Mouse (Mus musculus) MEL (cell line): ENCODE measurements at regions not wholly inside any gene's neighbourhood (a gene's known extent, or its start where the extent isn't known, plus 50 kb on each side); places are given as distances from the start of the nearest gene placed in this dataset.

Experiments used
- DNase-seq: peaks from one replicate; pipeline ENCODE4 v3.0.0; 2011; ENCODE audit warnings: low read depth, low spot score
- H3K27ac ChIP-seq: 2 replicates; pipeline ENCODE4 v1.5.1; 2012; ENCODE audit warnings: low read depth, mild to moderate bottlenecking, control low read depth, low read length, moderate library complexity; ENCODE audit not compliant: control insufficient read depth
- H3K27me3 ChIP-seq, 2 experiments: fragments of 150-350 bp in 1 of 2; sonication (generic) in 1 of 2; 2 replicates each; pipeline ENCODE4 v1.6.1; 2012; ENCODE audit warnings: low read length in 2 of 2, mild to moderate bottlenecking in 2 of 2, improper control_type of control experiment in 1 of 2, moderate library complexity in 1 of 2; ENCODE audit not compliant: insufficient read depth in 2 of 2, control insufficient read depth in 1 of 2
- H3K36me3 ChIP-seq, 2 experiments: 2 replicates each; pipeline ENCODE4 v1.6.1; 2012 to 2014; ENCODE audit warnings: low read length in 2 of 2, improper control_type of control experiment in 1 of 2, inconsistent platforms in 1 of 2, mild to moderate bottlenecking in 1 of 2; ENCODE audit not compliant: insufficient read depth in 2 of 2, control insufficient read depth in 1 of 2
- H3K4me1 ChIP-seq, 2 experiments: fragments of 150-350 bp in 1 of 2; sonication (generic) in 1 of 2; 2 replicates each; pipeline ENCODE4 v1.6.1; 2012; ENCODE audit warnings: low read length in 2 of 2, improper control_type of control experiment in 1 of 2, mild to moderate bottlenecking in 1 of 2; ENCODE audit not compliant: insufficient read depth in 2 of 2, control insufficient read depth in 1 of 2
- H3K4me3 ChIP-seq, 2 experiments: fragments of 150-350 bp in 1 of 2; sonication (generic) in 1 of 2; 2 replicates each; pipeline ENCODE4 v1.5.1; 2012; ENCODE audit warnings: low read depth in 2 of 2, low read length in 2 of 2, mild to moderate bottlenecking in 2 of 2, moderate library complexity in 2 of 2, control low read depth in 1 of 2, improper control_type of control experiment in 1 of 2; ENCODE audit not compliant: control insufficient read depth in 1 of 2, insufficient read depth in 1 of 2
- H3K79me2 ChIP-seq: 2 replicates; pipeline ENCODE4 v1.6.1; 2012; ENCODE audit warnings: mild to moderate bottlenecking, low read length, moderate library complexity; ENCODE audit not compliant: control insufficient read depth, poor library complexity, insufficient read depth
- H3K9ac ChIP-seq: 2 replicates; pipeline ENCODE4 v1.6.1; 2012; ENCODE audit warnings: low read depth, mild to moderate bottlenecking, control low read depth, low read length, moderate library complexity; ENCODE audit not compliant: control insufficient read depth, poor library complexity, severe bottlenecking
- H3K9me3 ChIP-seq: fragments of 150-350 bp; sonication (generic); replicated peaks from 2 replicates; pipeline ENCODE4 v1.6.1; 2012; ENCODE audit warnings: mild to moderate bottlenecking, low read length, improper control_type of control experiment, moderate library complexity; ENCODE audit not compliant: insufficient read depth
- CHD1 ChIP-seq: IDR thresholded peaks from 2 replicates; pipeline ENCODE4 v1.6.1; 2012; ENCODE audit warnings: low read depth, mild to moderate bottlenecking, inconsistent platforms, low read length, improper control_type of control experiment
- CHD2 ChIP-seq: IDR thresholded peaks from 2 replicates; pipeline ENCODE4 v1.6.1; 2011; ENCODE audit warnings: low read length, improper control_type of control experiment
- CTCF ChIP-seq, 3 experiments: IDR thresholded peaks in 2 of 3; conservative IDR thresholded peaks in 1 of 3; 2 replicates each; pipeline ENCODE4 v1.5.1; 2011 to 2012; ENCODE audit warnings: low read length in 3 of 3, low read depth in 2 of 3, mild to moderate bottlenecking in 2 of 3, improper control_type of control experiment in 1 of 3, inconsistent platforms in 1 of 3, mixed read lengths in 1 of 3, moderate library complexity in 1 of 3; ENCODE audit not compliant: control insufficient read depth in 1 of 3, insufficient read depth in 1 of 3, poor library complexity in 1 of 3, severe bottlenecking in 1 of 3
- E2F4 ChIP-seq: IDR thresholded peaks from 2 replicates; pipeline ENCODE4 v1.6.1; 2011; ENCODE audit warnings: low read depth, low read length, improper control_type of control experiment, borderline replicate concordance
- ELF1 ChIP-seq: IDR thresholded peaks from 2 replicates; pipeline ENCODE4 v1.6.1; 2014; ENCODE audit warnings: low read depth, mild to moderate bottlenecking, inconsistent platforms, low read length, improper control_type of control experiment, moderate library complexity
- GABPA ChIP-seq: IDR thresholded peaks from 2 replicates; pipeline ENCODE4 v1.6.1; 2012; ENCODE audit warnings: low read depth, mild to moderate bottlenecking, inconsistent platforms, low read length, improper control_type of control experiment, moderate library complexity
- GATA1 ChIP-seq: IDR thresholded peaks from 2 replicates; pipeline ENCODE4 v1.6.1; 2011; ENCODE audit warnings: low read depth, low read length, improper control_type of control experiment
- JUND ChIP-seq: IDR thresholded peaks from 2 replicates; pipeline ENCODE4 v1.6.1; 2011; ENCODE audit warnings: low read depth, mild to moderate bottlenecking, improper control_type of control experiment, low read length
- KAT2A ChIP-seq: conservative IDR thresholded peaks from 2 replicates; pipeline ENCODE4 v1.6.1; 2012; ENCODE audit warnings: low read depth, low read length, improper control_type of control experiment, inconsistent platforms
- MAZ ChIP-seq: IDR thresholded peaks from 2 replicates; pipeline ENCODE4 v1.6.1; 2012; ENCODE audit warnings: low read depth, mild to moderate bottlenecking, inconsistent platforms, low read length, improper control_type of control experiment
- MEF2A ChIP-seq: IDR thresholded peaks from 2 replicates; pipeline ENCODE4 v1.6.1; 2014; ENCODE audit warnings: low read depth, mild to moderate bottlenecking, inconsistent platforms, low read length, improper control_type of control experiment; ENCODE audit not compliant: poor library complexity, insufficient replicate concordance, severe bottlenecking; ENCODE audit errors: extremely low read depth
- MYB ChIP-seq: IDR thresholded peaks from 2 replicates; pipeline ENCODE4 v1.6.1; 2011; ENCODE audit warnings: mild to moderate bottlenecking, low read depth, low read length, improper control_type of control experiment
- NELFE ChIP-seq: IDR thresholded peaks from 2 replicates; pipeline ENCODE4 v1.6.1; 2011; ENCODE audit warnings: low read depth, low read length, improper control_type of control experiment
- NRF1 ChIP-seq: IDR thresholded peaks from 2 replicates; pipeline ENCODE4 v1.6.1; 2014; ENCODE audit warnings: low read depth, mild to moderate bottlenecking, inconsistent platforms, low read length, improper control_type of control experiment, moderate library complexity; ENCODE audit not compliant: poor library complexity, insufficient read depth, severe bottlenecking
- POLR2AphosphoS5 ChIP-seq: IDR thresholded peaks from 2 replicates; pipeline ENCODE4 v1.6.1; 2012; ENCODE audit warnings: low read depth, borderline replicate concordance, mild to moderate bottlenecking, inconsistent platforms, low read length, moderate library complexity, mixed read lengths
- RAD21 ChIP-seq: IDR thresholded peaks from 2 replicates; pipeline ENCODE4 v1.6.1; 2011; ENCODE audit warnings: mild to moderate bottlenecking, low read depth, low read length, improper control_type of control experiment
- SIN3A ChIP-seq: IDR thresholded peaks from 2 replicates; pipeline ENCODE4 v1.6.1; 2012; ENCODE audit warnings: low read length, improper control_type of control experiment, inconsistent platforms
- SMC3 ChIP-seq: IDR thresholded peaks from 2 replicates; pipeline ENCODE4 v1.6.1; 2011; ENCODE audit warnings: low read depth, low read length, improper control_type of control experiment
- TAL1 ChIP-seq: IDR thresholded peaks from 2 replicates; pipeline ENCODE4 v1.6.1; 2012; ENCODE audit warnings: mild to moderate bottlenecking, inconsistent platforms, low read length, moderate library complexity, mixed read lengths
- TBP ChIP-seq: IDR thresholded peaks from 2 replicates; pipeline ENCODE4 v1.8.0; 2011; ENCODE audit warnings: low read depth, low read length, improper control_type of control experiment
- UBTF ChIP-seq: IDR thresholded peaks from 2 replicates; pipeline ENCODE4 v1.6.1; 2012; ENCODE audit warnings: low read depth, mild to moderate bottlenecking, inconsistent platforms, low read length, improper control_type of control experiment, moderate library complexity, borderline replicate concordance; ENCODE audit not compliant: insufficient read depth
- USF1 ChIP-seq: IDR thresholded peaks from 2 replicates; pipeline ENCODE4 v1.6.1; 2014; ENCODE audit warnings: low read depth, mild to moderate bottlenecking, inconsistent platforms, low read length, improper control_type of control experiment, moderate library complexity
- ZC3H11A ChIP-seq: IDR thresholded peaks from 2 replicates; pipeline ENCODE4 v1.6.1; 2012; ENCODE audit warnings: low read depth, mild to moderate bottlenecking, inconsistent platforms, low read length, improper control_type of control experiment
- ZMIZ1 ChIP-seq: IDR thresholded peaks from 2 replicates; pipeline ENCODE4 v1.6.1; 2012; ENCODE audit warnings: low read depth, mild to moderate bottlenecking, inconsistent platforms, low read length, improper control_type of control experiment, moderate library complexity

GRCm38 (mm10) chr17:84097871-84098430 lies 89.8 kb downstream of the Zfp36l2 start:
- Histone ChIP-seq H3K27ac (no peak overlapping the region), H3K27me3 (no peaks in the 10 kb centered on the region), H3K9ac (no peak overlapping the region), H3K9me3 (no peaks in the 10 kb centered on the region), H3K36me3 (no peaks in the 10 kb centered on the region), H3K4me3 (no peak overlapping the region), H3K4me1 (0 out of 4 replicates have a peak, but pooled peaks cover 0 to 4% of the 10 kb centered on the region in 2 experiments), H3K79me2 (no peaks in the 10 kb centered on the region)
- no peak for DNase-seq
- TF ChIP-seq SIN3A (no peak), RAD21 (no peak), ZMIZ1 (no peak), GATA1 (no peak), ELF1 (no peak), UBTF (no peak), CHD1 (no peak), MAZ (no peak), POLR2AphosphoS5 (no peak), MEF2A (no peak), TAL1 (no peak), KAT2A (no peak), NELFE (no peak), NRF1 (no peak), TBP (no peak), JUND (no peak), CHD2 (no peak)

DNA sequence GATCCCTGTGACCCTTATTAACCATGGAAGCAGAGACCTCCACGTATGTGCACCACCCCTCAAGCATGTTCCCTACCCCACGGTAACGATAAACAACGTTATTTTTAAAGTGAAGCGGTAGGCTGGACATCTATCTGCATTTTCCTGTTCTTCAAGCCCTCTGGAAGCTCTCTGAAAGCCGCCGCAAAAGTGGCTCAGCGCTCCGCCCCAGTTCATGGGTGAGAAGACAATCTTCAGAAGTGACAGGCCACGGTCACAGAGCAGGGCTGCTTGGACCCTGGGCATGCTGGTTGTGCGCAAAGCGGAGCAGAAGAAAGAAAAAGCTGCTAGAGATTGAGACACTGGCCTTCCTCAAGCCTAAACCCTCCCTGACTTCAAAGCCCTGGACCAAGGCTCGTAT lies 90.5 kb downstream of the Zfp36l2 start:
- TF ChIP-seq ELF1 = no peak
- no peak for TF ChIP-seq TAL1
- TF ChIP-seq UBTF = no peak
- no peak for TF ChIP-seq KAT2A
- TF ChIP-seq JUND = no peak
- TF ChIP-seq E2F4 = no peak
- no peak for TF ChIP-seq USF1
- TF ChIP-seq NELFE = no peak
- TF ChIP-seq GATA1 = no peak
- no peak for TF ChIP-seq GABPA
- no peak for TF ChIP-seq CTCF (IDR thresholded peaks at IDR 0.05 in 2 of 3, conservative IDR thresholded peaks at IDR 0.05 in 1 of 3; ENCODE audit: control insufficient read depth in 1 of 3, insufficient read depth in 1 of 3, low read depth in 2 of 3, low read length in 3 of 3, poor library complexity in 1 of 3, severe bottlenecking in 1 of 3)
- TF ChIP-seq SMC3 = no peak
- no peak for TF ChIP-seq MEF2A
- TF ChIP-seq MYB = no peak
- no peak for TF ChIP-seq ZC3H11A
- no peak for DNase-seq
- H3K79me2 ChIP-seq = no peaks in the 10 kb centered on the region
- H3K9me3 ChIP-seq = no peaks in the 10 kb centered on the region
- H3K4me1 ChIP-seq = 0 out of 4 replicates have a peak, but pooled peaks cover 0 to 4% of the 10 kb centered on the region in 2 experiments
- H3K36me3 ChIP-seq = no peaks in the 10 kb centered on the region
- no peak overlapping the region for H3K27ac ChIP-seq
- H3K9ac ChIP-seq = no peak overlapping the region
- no peaks in the 10 kb centered on the region for H3K27me3 ChIP-seq
- no peak overlapping the region for H3K4me3 ChIP-seq
